Mouse (Mus musculus) gastrocnemius, postnatal 14 days (tissue): ENCODE data around the gene Lamtor2. TPM values are rescaled to one million over a fixed set of nuclear protein-coding genes. Genes with fewer than 3 reads are reported as not detected.
A peak's percentile ranks its signal among the peaks of the same experiment; 100 is the strongest.

Experiments
- DNase-seq: peaks from one replicate; pipeline ENCODE4 v3.0.0; 2021; ENCODE audit warnings: mixed read lengths
- intact Hi-C: fragments of 180-260 bp; cut with DNase I; formaldehyde crosslinking; loops from one replicate; pipeline ENCODE4 v1.15.1; 2025; ENCODE audit warnings: low total_unique reads
- total RNA-seq, 2 experiments: library from RNA; stranded (reverse); gene quantifications; 2 replicates each; pipeline ENCODE4 v1.2.3; 2021

Lamtor2 gene
- total RNA-seq, 2 experiments from 2014 or later: 78.3 to 80.4 TPM

- intact Hi-C loops: no loop called here
These were observed 22.6 kb downstream of the Lamtor2 start for GRCm38 (mm10) chr3:88530082-88530864.

GRCm38 (mm10) chr3:88529204-88530000, 23.5 kb downstream of the Lamtor2 start:
- DNase-seq: no peak
- intact Hi-C loops: no loop called here

More at GRCm38 (mm10) chr3:88530082-88530864, 22.6 kb downstream of the Lamtor2 start:
- no peak for DNase-seq

GRCm38 (mm10) chr3:88528646-88529045, 24.2 kb downstream of the Lamtor2 start:
- intact Hi-C loops: no loop called here
- DNase-seq: no peak

- DNase-seq: peak; percentile 52
- intact Hi-C loops: no loop called here
These were observed 25.3 kb downstream of the Lamtor2 start for GRCm38 (mm10) chr3:88527565-88527964.

GRCm38 (mm10) chr3:88526157-88527131, 26.4 kb downstream of the Lamtor2 start:
- DNase-seq: peak; percentile 90
- intact Hi-C loops: no loop called here

- intact Hi-C loops: no loop called here
These were observed 27.9 kb downstream of the Lamtor2 start for GRCm38 (mm10) chr3:88525021-88525420.

DNA sequence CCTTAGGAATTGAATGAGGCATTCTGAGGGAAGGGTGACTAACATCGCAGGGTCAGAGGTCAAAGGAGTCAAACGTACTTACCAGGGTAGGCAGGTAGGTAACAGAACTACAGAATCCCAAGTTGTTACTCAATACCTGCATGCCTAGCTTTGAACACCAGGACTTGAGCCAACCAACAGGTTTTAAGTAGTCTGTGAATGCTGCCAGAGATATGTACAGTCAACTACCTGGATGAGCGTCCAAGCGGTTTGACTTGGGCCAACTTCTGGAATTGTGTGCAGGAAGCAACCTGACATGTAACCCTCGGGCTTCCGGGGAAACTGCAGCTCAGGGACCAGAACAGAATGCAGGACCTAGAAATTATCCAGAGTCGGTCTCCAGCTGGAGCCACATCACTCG, 29.8 kb downstream of the Lamtor2 start:
- intact Hi-C loops: loop anchor here (5.0 kb wide), 1 partner anchor 116 kb away; no protein-coding TSS in a partner anchor
- no peak for DNase-seq

More at GRCm38 (mm10) chr3:88525021-88525420, 27.9 kb downstream of the Lamtor2 start:
- DNase-seq: no peak

DNA sequence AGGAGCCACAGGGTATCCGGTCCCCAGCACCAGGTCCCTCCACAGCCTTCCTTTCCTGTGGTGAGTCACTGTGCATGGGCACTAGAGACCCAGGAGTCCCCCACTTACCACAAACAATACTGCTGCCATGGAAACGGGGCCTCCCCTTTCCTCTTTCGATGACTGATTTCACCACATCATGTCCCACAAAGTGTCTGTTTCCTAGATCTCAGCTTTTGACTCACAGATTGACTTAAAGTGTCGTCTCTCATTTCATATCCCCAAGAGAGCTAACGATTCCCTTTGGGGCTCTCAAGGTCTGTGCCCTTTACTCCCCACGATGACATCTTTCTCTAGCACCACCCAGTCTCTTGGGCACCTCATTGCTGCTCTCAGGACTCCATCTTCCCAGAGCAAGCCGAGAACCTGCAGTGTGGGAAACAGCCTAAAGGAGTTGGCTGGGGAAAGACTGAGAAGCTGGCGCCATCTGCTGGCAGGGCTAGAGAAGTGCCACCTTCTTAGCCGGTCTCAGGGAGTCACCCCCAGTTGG, 31.0 kb downstream of the Lamtor2 start:
- DNase-seq: peak; percentile 74
- intact Hi-C loops: loop anchor here (2.0 to 5.0 kb wide), 2 partner anchors 35 to 115 kb away; no protein-coding TSS in a partner anchor

DNA sequence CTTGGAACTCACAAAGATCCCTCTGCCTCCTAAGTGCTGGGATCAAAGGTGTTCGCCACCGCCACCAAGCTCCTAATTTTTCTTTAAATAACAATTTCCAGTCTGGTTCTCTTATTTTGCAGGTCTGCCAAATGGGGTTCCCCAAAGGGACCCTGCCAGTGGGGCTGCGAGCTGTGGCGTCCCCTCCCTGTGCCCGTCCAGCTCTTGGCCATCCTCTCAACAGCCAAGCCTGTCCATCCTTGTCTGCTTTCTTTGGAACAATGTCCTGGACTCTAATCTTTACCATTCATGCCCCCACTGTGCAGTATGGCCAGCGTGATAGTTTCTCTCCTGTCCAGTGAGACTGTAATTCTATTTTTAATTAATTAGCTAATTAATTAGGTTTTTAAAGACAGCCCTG, 31.7 kb downstream of the Lamtor2 start:
- no peak for DNase-seq
- intact Hi-C loops: loop anchor here (2.0 to 5.0 kb wide), 2 partner anchors 34 to 114 kb away; no protein-coding TSS in a partner anchor

- intact Hi-C loops: loop anchor here (2.0 to 5.0 kb wide), 2 partner anchors 33 to 113 kb away; no protein-coding TSS in a partner anchor
- DNase-seq: no peak
These were observed 32.8 kb downstream of the Lamtor2 start for GRCm38 (mm10) chr3:88520078-88520477.

DNA sequence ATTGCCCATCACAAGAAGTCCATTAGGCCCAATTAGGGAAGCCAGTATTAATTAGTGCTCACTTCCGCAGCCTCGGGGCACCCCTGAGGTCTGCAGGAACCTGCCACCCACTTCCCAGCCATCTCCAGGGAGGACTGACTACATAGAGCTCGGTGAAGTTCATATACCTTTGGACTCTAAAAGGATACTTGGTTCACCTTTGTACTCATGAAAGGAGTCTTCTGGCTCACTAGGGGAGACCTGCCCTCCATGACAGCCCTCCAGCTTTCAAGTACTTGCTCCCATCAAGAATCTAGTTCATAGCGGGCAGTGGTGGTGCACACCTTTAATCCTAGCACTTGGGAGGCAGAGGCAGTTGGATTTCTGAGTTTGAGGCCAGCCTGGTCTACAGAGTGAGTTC, 34.5 kb downstream of the Lamtor2 start:
- intact Hi-C loops: no loop called here

GRCm38 (mm10) chr3:88516407-88516806, 36.5 kb downstream of the Lamtor2 start:
- DNase-seq: no peak
- intact Hi-C loops: no loop called here

More for the DNA sequence above, 34.5 kb downstream of the Lamtor2 start:
- DNase-seq: no peak

GRCm38 (mm10) chr3:88515095-88515386, 37.8 kb downstream of the Lamtor2 start:
- no peak for DNase-seq
- intact Hi-C loops: no loop called here

DNA sequence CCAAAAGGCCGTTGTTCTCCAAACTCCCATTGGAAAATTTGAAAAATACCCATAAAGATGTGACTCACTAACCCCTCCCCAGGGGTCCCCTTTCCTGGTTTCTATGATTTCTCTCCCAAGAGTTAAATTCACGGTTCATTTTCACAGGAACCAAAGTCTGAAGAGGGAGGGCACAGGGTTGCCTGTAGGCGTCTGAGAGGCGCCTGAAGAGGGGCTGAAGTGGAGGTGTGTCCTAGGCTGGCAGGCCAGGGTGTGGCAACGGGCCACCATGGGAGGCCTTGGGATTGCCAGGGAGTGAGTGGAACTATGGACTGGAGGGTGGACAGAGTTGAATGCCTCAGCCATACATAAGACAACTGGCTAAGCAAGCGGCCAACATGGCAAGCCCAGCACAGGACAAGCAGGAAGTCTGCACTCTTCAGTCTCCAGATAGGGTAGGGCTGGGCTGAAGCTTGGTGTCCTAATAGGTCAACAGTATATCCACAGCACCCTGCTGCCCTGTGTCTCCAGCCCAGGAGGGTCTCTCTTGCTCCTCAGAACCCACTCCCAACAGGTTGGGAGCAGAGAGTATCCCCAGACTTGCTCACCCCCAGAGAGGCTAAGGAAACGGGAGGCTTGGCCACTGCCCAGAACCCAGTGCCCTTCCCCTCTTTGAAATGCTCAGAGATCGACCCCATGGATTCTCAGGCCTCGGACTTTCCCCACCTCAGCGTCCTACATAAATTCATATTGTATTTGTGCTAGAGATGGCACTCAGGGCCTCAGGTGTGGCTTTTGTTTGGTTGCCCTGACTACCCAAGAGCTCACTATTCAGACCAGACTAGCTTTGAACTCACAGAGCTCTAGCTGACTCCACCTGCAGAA, 38.4 kb downstream of the Lamtor2 start:
- intact Hi-C loops: no loop called here

GRCm38 (mm10) chr3:88513546-88514115, 39.2 kb downstream of the Lamtor2 start:
- intact Hi-C loops: no loop called here
- no peak for DNase-seq

More for the DNA sequence above, 38.4 kb downstream of the Lamtor2 start:
- no peak for DNase-seq

DNA sequence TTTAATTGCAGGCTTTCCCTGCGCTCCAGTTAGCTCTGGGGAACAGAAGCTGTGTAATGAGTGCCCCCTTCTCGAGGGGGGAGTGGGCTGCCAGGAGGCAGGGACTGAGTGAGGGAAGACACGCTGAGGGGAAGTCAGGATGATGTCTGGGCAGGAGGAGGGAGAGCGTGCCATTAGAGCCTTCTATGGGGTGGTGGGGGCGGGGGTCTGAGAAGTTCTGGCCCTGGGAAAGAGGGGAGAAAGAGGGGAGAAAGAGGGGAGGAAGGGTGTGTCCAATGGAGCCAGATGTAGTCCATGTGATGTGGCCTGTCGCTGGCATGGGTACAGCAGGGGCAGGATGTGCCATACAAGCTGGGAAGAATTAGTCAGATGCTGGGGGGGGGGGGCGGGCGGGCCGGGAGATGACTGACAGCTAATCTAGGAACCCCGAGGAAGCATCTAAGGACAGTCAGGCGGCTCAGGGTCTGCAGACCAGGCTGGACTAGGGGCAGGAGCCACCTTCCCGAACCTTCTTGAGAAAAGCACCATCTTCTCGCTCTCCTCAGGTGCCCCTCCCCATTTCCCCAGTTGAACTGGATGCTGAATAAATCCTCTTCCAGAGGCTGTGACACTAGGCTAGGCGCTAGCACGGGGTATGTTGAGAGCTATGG, 39.9 kb downstream of the Lamtor2 start:
- intact Hi-C loops: no loop called here
- DNase-seq: no peak

GRCm38 (mm10) chr3:88512141-88512895, 40.6 kb downstream of the Lamtor2 start:
- no peak for DNase-seq
- intact Hi-C loops: no loop called here
